Mouse (Mus musculus) frontal cortex, postnatal 25 days (tissue): Measurements from ENCODE around the gene Mdm4.
"Not testable (repeated sequence)": the region's sequence is repeated elsewhere in the genome, so short reads cannot be mapped to it uniquely, and the experiment has no call there.

Experiments
- DNase-seq, 2 experiments: peaks; one replicate each; pipeline ENCODE4 v3.0.0; 2022; ENCODE audit warnings: low spot score in 2 of 2

The Mdm4 gene

DNA sequence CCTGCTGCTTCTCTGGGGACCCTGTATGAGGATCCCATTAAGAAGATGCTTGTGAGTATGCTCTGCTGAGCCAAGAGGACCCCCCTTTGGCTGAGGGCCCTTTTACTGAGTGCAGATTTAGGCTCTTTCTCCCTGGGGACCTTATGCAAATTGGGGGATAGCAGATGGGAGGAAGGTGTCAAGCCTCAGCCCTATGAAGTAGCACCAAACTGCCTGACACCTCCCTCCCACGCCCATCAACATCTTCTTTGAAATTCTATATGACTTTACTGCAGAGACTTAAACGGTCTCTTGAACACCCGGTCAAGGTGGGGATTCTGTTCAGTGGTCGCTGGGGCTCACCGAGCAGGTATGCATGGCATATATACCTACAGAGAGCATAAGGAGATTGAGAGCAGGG is 22.7 kb upstream of the Mdm4 start:
- no peak for DNase-seq

DNA sequence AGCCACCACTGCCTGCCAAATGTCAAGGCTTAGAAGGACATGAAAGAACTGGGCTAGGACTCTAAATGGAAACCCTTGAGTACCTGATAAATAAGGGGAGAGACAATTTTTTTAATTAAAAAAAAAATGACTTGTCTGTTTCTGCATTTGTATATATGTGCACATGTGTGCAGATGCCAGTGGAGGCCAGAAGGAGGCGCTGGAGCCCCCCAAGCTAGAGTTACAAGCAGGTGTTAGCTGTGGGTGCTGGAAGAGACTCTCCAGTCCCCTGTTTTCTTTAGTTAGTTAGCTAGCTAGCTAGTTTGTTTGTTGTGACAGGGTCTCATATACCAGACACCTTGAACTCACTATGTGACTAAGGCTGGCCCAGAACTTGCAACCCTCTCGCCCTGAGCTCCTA is 21.5 kb upstream of the Mdm4 start:
- no peak for DNase-seq

DNA sequence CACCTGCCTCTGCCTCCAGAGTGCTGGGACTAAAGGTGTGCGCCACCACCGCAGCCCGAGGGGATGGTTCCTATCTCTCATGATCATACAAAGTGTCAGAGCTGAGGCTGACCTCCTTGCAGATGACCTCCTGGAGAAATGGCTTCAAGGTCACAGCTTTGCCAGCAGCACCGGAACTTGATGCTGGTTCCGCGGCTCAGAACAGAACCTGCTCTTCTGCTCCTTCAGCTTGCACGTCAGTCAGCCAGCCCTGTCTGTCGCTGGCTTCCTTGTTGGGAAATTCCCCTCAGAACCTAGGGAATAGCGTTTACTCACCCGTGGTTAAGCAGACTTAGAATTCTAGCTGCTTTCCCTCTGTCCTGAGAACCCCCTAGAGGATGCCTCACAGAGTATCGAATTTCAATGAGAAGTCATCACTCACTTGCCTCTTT is 19.7 kb upstream of the Mdm4 start:
- no peak for DNase-seq

DNA sequence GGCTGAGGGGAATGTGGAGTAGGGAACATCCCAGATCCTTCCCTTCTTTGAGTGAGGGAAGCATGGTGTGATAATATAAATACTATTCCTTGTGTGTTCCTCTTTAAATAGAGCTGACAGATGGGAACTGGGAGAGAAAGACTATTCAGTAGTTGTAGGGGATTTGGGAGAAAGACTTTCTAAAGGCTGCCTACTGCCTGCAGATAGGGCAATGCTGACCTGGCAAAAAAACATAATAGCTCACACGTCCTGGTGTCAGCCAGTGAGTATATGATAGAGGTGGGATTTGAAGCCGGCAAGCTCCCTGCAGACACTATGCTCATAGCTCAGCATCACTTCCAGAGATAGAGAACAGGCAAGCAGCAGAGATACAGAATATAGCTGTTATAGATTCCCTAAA is 18.3 kb upstream of the Mdm4 start:
- no peak for DNase-seq

DNA sequence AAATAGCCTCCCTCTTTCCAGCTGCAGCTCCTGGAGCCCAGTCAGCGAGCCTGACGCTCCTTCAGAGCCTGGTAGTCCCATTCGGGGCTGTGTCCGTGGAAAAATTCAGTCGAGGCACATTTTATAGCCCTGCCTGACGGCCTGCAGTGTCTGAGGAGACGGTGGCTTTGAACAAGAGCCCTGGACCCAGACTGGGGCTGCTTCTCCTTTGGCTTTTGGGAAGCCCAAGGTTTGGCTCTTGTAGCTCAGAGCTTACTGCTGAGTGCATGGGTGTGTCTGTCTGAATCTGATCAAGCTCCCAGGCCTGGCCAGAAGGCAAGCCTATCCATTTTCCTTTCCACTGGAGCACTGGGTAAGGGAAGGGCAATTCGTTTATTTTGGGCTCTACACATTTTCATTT is 17.2 kb upstream of the Mdm4 start:
- DNase-seq, result no peak

DNA sequence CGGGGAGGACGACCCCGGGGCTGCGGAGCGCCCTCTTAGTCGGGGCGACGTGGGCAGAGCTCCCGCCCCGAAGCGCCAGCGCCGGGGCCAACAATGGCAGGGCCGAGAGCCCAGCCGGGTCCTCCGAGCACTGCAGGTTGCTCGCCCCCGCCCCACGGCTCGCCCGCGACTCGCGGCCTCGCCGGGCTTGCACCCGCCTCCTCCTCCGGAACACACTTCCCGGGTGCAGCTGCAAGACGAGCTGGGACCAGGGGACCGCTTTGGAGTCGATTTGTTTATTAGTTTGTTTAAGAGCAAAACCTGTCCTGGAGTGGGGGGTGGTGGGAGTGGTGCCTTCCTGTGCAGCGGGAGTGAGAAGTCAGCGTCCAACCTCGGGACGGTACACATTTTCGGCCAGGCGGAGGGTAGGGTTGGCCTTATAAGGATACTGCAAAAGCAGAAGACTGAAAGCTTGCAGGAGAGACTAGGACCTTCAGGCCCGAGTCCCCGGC is 16.1 kb upstream of the Mdm4 start:
- no peak for DNase-seq

DNA sequence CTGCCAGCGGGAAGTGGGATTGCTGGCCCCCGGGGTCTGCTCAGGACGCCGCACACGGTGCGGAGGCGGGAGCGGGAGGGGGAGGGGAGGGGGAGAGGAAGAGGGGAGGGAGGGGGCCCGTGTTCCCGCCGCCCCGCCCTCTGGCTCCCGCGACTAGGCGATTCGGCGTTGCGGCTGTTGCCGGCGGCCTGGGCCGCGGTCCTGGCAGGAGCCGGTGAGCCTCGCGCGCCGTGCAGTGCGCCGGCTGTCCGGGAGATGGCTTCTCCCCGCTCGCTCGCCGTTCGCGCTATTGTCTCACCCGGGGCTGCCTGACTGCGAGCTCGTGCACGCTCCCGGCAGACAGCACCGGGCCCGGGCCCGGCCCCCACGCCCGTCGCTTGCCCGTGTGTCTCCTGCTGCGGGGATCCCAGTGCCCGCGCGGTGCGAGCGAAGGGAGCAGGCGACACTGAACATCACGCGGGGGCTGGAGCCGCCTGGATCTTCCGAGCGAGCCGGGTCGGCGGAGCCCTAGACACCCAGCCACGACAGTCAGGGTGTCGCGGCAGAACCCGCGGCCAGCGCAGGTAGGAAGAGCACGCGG is 15.6 kb upstream of the Mdm4 start:
- DNase-seq, result peak; percentile 38 to 46

DNA sequence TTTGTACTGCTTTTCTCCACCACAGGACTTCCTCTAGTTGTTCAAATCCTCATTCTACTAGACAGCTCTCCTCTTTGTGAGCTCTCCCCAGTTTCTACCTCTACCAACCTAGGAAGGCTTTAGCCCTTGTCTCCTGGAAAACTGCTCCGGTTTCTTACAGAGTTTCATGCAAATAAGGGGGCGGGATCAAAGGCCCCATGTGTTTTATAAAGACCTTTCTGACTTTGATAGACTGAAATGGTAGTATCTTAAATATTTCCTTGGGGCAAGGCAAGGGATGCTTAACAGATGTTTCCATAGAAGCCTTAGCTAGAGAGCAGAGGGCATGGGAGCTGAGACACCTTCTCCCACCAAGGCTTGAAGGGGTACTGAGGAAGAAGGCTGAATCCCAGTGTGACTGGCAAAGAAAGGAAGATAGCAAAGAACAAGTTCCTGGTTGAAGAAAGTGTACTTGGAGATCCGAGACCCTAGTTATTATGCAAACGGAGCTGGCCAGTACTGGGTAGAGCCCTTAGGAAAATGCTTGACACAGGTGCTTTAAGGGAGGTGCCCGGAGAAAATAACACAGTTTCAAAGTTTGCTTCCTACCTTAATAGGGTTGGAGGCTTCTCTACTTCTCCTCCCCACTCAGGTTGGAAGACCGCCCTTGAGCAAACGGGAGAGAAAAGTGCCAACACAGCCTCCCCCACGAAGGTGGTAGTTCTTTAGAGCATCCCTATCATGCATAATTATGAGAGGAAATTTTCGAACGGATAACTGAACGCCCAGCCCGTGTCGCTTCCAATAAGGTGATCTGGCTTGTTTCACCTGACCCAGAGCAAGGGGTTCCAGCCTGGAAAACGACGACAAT is 14.9 kb upstream of the Mdm4 start, which contains the start of gene Pik3c2b:
Pik3c2b (plus strand) TSS at position 657 of the 850 bp plus-strand sequence.
- DNase-seq, result no peak

DNA sequence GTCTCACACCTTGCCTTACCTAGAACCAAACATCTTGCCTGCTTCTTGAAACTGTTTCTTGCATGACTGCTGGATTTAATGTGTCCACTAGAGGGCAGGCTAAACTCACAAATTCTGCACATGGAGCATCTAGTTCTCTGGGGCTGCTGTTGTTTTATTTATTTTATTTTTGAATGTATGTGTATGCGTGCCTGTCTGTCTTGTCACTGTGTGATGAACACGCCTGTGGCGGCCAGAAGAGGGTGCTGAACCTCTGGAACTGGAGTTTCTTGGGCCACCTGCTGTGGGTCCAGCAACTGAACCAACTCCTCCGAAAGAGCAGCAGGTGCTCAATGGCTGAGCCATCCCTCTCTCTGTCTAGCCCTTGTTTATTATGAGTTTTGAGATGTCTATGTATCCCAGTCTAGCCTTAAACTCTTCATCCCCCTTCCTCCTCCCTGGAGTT is 9.2 kb upstream of the Mdm4 start:
- DNase-seq, result peak in 1 of 2 experiments; percentile 32

DNA sequence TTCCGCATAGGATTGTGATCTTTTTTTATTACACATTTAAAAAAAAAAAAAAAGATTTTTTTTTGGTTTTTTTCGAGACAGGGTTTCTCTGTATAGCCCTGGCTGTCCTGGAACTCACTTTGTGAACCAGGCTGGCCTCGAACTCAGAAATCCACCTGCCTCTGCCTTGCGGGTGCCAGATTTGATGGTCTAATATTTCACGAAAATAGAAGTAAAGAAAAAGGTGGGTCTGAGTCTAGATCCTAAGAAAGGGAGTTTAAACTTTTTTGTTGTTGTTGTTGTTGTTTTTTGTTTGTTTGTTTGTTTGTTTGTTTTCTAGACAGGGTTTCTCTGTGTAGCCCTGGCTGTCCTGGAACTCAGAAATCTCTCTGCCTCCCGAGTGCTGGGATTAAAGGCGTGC is 4.3 kb upstream of the Mdm4 start:
- not testable (repeated sequence) for DNase-seq

DNA sequence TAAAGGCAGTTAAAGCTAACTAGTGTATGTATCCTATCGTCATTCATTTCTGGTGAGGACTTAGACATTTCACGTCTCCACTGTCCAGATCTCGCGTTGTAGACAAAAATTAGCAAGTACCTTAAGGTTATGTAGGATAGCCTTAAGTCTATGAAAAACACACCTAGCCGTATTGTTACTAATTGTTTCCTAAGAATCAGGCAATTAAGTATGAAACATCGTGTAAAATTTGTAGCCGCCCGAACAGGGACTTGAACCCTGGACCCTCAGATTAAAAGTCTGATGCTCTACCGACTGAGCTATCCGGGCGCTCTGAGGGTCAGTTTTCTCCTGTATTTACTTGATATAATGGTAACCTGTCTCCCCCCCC is 3.7 kb upstream of the Mdm4 start:
- peak; percentile 45 to 52 for DNase-seq

DNA sequence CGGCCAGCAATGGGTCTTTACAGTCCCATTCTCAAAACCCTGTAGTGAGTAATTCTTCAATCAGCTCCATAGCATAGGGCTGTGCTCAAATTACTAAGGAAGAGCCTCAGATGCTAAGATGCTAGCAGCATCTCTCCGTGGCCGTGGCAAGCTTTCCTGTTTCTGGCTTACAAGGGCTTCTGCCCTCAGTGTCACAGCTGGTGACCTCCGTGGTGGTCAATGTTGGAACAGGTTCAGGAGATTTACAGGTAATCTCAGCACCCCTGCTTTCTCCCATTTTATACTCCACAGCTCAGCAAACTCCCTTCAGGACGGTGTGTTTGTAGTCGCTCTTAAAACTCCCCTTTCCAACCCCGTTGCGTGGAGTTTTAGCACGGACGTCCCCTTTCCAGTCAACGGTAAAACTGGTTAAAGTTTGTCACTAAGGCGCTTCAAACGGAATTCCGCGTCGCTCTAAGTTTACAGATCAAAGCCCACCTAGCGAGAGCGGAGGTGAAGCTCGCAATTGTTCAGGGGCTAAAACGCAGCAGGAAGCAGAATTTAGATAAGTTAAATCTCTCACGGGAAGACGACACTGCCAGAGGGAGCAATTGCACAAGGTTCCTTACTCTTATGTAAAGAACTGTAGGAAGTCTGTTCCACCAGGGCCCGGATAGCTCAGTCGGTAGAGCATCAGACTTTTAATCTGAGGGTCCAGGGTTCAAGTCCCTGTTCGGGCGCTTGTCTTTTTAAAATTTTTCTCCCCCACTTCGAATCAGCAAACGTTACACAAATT is 3.1 kb upstream of the Mdm4 start:
- peak; percentile 54 to 67 for DNase-seq

DNA sequence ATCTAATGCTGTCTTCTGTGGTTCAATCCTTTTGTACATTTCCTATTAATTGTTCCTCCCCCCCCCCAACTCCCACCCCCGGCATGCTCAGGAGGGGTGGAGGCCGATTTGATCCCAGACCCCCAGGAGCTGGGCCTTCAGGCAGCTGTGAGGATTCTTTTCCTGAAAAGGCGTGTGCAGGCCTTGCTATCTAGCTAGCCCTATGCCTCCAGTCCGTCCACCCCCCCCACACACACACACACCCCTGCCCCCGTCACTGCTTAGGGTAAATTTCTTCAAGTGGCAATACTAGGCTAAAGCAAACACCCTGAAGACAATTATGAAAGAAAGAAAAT is 2.6 kb upstream of the Mdm4 start:
- no peak for DNase-seq

DNA sequence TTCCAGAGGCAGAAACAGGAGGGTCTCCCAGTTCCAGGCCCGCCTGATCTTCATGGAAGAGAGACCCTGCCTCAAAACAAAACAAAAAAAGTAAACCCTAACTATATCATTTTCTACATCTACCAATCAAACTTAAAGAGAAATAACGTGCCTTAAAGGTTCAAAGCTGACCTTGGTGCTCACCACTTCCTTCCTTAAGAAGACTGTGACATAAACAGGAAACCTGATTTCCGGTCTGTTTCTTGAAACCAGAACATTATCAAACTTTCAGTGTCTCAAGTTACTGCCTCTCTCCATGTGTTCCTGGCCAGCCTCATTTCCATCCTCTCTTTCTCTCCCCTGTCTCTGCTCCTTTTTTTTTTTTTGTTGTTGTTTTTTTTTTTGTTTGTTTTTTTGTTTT is 617 bp downstream of the Mdm4 start:
- no peak for DNase-seq

DNA sequence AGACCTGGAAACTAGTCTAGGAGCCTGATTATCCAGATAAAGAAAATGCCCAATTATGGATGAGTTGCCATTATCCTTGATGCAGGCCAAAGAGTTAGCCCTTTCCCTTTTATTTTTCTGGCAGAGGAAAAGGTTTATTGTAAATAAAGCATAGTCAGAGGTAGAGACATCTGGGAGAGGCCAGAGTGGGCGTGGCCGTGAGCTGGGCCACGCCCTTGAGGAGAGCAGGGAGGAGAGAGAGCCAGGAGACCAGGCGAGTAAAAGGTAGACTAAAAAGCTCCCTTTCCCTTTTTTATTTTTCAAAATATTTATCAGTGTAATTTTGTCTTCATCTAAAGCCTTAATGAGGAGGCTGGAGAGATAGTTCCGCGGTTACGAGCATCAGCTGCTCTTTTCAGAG is 2.4 kb downstream of the Mdm4 start:
- no peak for DNase-seq

DNA sequence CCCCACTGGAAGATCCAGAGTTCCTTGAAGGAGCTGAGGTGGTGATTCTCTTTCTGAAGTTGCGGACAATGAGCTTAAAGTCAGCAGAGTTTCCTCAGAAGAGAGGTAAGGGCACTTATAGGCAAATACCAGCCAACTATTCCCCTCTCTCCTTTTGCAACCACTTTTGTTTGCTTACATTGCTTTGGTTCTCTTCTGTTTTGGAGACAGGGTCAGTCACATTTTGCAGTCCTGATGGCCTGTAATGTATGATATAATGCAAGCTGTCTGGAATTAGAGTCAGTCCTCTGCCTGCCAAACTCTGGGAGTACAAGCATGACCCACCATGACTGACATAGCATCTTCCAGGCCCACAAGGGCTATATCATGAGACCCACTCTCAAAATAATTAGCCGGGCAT is 3.2 kb downstream of the Mdm4 start:
- no peak for DNase-seq

DNA sequence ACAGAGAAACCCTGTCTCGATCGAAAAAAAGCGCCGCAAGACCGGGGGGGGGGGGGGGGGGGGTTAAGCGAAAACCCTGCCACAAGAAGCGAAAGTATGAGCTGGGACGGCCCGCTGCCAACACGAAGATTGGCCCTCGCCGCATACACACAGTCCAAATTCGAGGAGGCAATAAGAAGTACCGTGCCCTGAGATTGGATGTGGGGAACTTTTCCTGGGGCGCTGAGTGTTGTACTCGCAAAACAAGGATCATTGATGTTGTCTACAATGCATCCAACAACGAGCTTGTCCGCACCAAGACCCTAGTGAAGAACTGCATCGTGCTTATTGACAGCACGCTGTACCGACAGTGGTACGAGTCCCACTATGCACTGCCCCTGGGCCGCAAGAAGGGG is 4.6 kb downstream of the Mdm4 start:
- not testable (repeated sequence) for DNase-seq

DNA sequence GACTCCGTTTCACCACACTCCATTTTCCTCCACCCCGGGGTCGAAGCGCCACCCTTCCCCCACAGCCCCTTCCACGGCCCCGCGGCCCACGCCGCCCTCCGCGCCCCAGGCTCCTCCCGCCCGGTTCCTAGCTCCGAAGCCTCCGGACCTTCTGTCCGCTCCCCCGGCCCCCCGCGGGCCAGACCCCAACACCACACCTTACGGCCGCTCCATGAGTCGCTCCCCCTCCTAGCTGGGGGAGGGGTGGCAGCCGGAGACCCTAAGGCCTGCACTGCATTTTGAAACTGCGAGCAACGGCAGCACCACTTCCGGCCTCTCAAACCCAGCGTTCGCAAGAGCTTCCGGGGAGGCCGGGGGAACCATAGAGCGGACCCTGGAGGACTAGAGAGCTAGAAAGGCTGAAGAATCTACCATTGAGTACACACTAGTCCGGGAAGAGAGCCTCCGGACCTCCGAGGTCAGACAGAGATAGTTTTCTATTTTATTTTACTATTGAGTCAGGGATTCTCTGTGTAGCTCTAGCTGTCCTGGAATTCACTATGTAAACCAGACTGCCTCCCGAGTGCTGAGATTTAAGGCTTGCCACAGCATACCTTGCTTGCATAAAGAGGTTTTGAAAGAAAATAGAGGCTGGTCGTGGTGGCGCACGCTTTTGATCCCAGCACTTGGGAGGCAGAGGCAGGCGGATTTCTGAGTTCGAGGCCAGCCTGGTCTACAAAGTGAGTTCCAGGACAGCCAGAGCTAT is 5.1 kb downstream of the Mdm4 start:
- DNase-seq, result peak; percentile 61 to 79

DNA sequence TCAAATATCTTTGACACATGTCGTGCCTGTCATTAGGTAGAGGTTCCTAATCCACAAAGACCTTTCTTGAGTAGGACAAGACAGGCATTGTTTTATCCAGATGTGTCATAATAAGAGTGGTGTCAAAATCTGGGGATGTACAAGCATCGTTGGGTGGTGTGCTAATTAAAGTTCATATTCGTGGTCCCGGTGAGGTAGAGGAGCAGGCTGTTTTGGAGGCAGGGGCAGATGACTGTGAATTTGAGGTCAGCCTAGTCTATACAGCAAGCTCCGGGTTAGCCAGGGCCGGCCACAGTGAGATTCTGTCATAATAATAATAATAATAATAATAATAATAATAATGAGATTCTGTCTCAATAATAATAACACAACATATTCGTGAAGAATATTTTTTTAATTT is 5.9 kb downstream of the Mdm4 start:
- no peak for DNase-seq

DNA sequence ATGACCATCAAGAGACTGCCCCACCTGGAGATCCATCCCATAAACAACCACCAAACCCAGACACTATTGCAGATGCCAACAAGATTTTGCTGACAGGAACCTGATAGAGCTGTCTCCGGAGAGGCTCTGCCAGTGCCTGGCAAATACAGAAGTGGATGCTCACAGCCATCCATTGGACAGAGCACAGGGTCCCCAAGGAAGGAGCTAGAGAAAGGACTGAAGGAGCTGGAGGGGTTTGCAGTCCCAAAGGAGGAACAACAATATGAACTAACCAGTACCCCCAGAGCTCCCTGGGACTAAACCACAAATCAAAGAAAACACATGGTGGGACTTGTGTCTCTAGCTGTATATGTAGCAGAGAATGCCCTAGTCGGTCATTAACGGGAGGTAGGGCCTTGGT is 6.6 kb downstream of the Mdm4 start:
- DNase-seq, result not testable (repeated sequence)

DNA sequence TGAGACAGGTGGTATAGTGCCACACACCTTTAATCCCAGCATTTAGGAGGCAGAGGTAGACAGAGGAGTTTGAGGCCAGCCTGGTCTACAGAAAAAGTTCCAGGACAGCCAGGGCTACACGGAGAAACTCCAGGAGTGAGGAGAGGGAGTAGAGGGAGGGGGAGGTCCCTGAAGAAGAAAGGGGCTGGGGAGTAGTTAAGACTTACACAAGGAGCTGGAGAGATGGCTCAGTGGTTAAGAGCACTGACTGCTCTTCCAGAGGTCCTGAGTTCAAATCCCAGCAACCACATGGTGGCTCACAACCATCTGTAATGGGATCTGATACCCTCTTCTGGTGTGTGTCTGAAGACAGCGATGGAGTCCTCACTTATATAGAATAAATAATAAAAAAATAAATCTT is 8.4 kb downstream of the Mdm4 start:
- DNase-seq, result not testable (repeated sequence)

DNA sequence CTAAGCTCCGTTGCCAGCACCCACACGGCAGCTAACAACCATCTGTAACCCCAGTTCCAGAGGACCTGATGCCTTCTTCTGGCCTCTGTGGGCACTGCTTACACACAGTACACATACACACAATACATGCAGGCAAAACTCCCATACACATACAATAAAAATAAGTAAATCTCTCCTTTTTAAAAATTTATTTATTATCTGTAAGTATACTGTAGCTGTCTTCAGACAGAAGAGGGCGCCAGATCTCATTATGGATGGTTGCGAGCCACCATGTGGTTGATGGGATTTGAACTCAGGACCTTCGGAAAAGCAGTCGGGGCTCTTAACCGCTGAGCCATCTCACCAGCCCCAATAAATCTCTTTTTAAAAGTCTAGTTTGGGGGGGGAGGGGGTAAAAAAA is 9.0 kb downstream of the Mdm4 start:
- no peak for DNase-seq
